Mouse (Mus musculus): ENCODE measurements around the gene Cyp8b1. TPM values are rescaled to one million over a fixed set of nuclear protein-coding genes. Genes with fewer than 3 reads are reported as not detected.
A peak's percentile ranks its signal among the peaks of the same experiment; 100 is the strongest.

The Cyp8b1 gene
- total RNA-seq (2014; fragmentation: Nextera tagmentation) (not detected in 2 replicates), total RNA-seq (2017) (not detected in 2 replicates)

- no peak for ATAC-seq (replicated peaks; ENCODE audit: low FRiP score, low TSS enrichment, poor library complexity, severe bottlenecking)
These were observed at the start of gene Cyp8b1 for GRCm38 (mm10) chr9:121916102-121916501. Gene Cyp8b1 (minus strand): TSS chr9:121916305.

GRCm38 (mm10) chr9:121964941-121965340 lies 48.8 kb upstream of the Cyp8b1 start:
- no peak for ATAC-seq (replicated peaks; ENCODE audit: low FRiP score, low TSS enrichment, poor library complexity, severe bottlenecking)

GRCm38 (mm10) chr9:121959966-121960635 lies 44.0 kb upstream of the Cyp8b1 start:
- ATAC-seq (replicated peaks; ENCODE audit: low FRiP score, low TSS enrichment, poor library complexity, severe bottlenecking) = no peak

- no peak for ATAC-seq (replicated peaks; ENCODE audit: low FRiP score, low TSS enrichment, poor library complexity, severe bottlenecking)
These were observed 36.5 kb upstream of the Cyp8b1 start for GRCm38 (mm10) chr9:121952596-121952995.

- no peak for ATAC-seq (replicated peaks; ENCODE audit: low FRiP score, low TSS enrichment, poor library complexity, severe bottlenecking)
These were observed 35.0 kb upstream of the Cyp8b1 start for GRCm38 (mm10) chr9:121951114-121951423.

- ATAC-seq (replicated peaks; ENCODE audit: low FRiP score, low TSS enrichment, poor library complexity, severe bottlenecking) = peak; percentile 50; the same call in 1 of the 2 replicates
These were observed 34.5 kb upstream of the Cyp8b1 start, which contains the start of gene Fam198a for GRCm38 (mm10) chr9:121950418-121951113. Gene Fam198a (plus strand): TSS chr9:121950988.

- ATAC-seq (replicated peaks; ENCODE audit: low FRiP score, low TSS enrichment, poor library complexity, severe bottlenecking) = no peak
These were observed 32.3 kb upstream of the Cyp8b1 start for GRCm38 (mm10) chr9:121948431-121948830.

GRCm38 (mm10) chr9:121947784-121948183 lies 31.7 kb upstream of the Cyp8b1 start:
- ATAC-seq (replicated peaks; ENCODE audit: low FRiP score, low TSS enrichment, poor library complexity, severe bottlenecking) = no peak

GRCm38 (mm10) chr9:121943628-121944027 lies 27.5 kb upstream of the Cyp8b1 start:
- no peak for ATAC-seq (replicated peaks; ENCODE audit: low FRiP score, low TSS enrichment, poor library complexity, severe bottlenecking)

GRCm38 (mm10) chr9:121943005-121943404 lies 26.9 kb upstream of the Cyp8b1 start:
- ATAC-seq (replicated peaks; ENCODE audit: low FRiP score, low TSS enrichment, poor library complexity, severe bottlenecking) = no peak

- peak; percentile 83 for ATAC-seq (replicated peaks; ENCODE audit: low FRiP score, low TSS enrichment, poor library complexity, severe bottlenecking)
These were observed 21.8 kb upstream of the Cyp8b1 start for GRCm38 (mm10) chr9:121937944-121938355.

GRCm38 (mm10) chr9:121937451-121937864 lies 21.4 kb upstream of the Cyp8b1 start:
- 0 out of 2 replicates have a peak, but pooled peaks have one; percentile 33 for ATAC-seq (replicated peaks; ENCODE audit: low FRiP score, low TSS enrichment, poor library complexity, severe bottlenecking)

- no peak for ATAC-seq (replicated peaks; ENCODE audit: low FRiP score, low TSS enrichment, poor library complexity, severe bottlenecking)
These were observed 20.8 kb upstream of the Cyp8b1 start for GRCm38 (mm10) chr9:121936952-121937351.

GRCm38 (mm10) chr9:121934856-121935255 lies 18.8 kb upstream of the Cyp8b1 start:
- ATAC-seq (replicated peaks; ENCODE audit: low FRiP score, low TSS enrichment, poor library complexity, severe bottlenecking) = no peak

GRCm38 (mm10) chr9:121928498-121928897 lies 12.4 kb upstream of the Cyp8b1 start:
- peak; percentile 82 for ATAC-seq (replicated peaks; ENCODE audit: low FRiP score, low TSS enrichment, poor library complexity, severe bottlenecking)

- no peak for ATAC-seq (replicated peaks; ENCODE audit: low FRiP score, low TSS enrichment, poor library complexity, severe bottlenecking)
These were observed 11.6 kb upstream of the Cyp8b1 start for GRCm38 (mm10) chr9:121927721-121928120.

- ATAC-seq (replicated peaks; ENCODE audit: low FRiP score, low TSS enrichment, poor library complexity, severe bottlenecking) = no peak
These were observed 10.7 kb upstream of the Cyp8b1 start for GRCm38 (mm10) chr9:121926634-121927405.

GRCm38 (mm10) chr9:121925959-121926358 lies 9.9 kb upstream of the Cyp8b1 start:
- no peak for ATAC-seq (replicated peaks; ENCODE audit: low FRiP score, low TSS enrichment, poor library complexity, severe bottlenecking)

GRCm38 (mm10) chr9:121924901-121925560 lies 8.9 kb upstream of the Cyp8b1 start:
- no peak for ATAC-seq (replicated peaks; ENCODE audit: low FRiP score, low TSS enrichment, poor library complexity, severe bottlenecking)

GRCm38 (mm10) chr9:121923906-121924305 lies 7.8 kb upstream of the Cyp8b1 start:
- no peak for ATAC-seq (replicated peaks; ENCODE audit: low FRiP score, low TSS enrichment, poor library complexity, severe bottlenecking)
